Mouse (Mus musculus) frontal cortex, adult 2 months (tissue): ENCODE measurements at regions not wholly inside any gene's neighbourhood (a gene's known extent, or its start where the extent isn't known, plus 50 kb on each side); places are given as distances from the start of the nearest gene placed in this dataset.

Experiments used
- DNase-seq, 2 experiments: peaks; one replicate each; pipeline ENCODE4 v3.0.0; 2022; ENCODE audit warnings: low spot score in 1 of 2; ENCODE audit errors: extremely low spot score in 1 of 2

DNA sequence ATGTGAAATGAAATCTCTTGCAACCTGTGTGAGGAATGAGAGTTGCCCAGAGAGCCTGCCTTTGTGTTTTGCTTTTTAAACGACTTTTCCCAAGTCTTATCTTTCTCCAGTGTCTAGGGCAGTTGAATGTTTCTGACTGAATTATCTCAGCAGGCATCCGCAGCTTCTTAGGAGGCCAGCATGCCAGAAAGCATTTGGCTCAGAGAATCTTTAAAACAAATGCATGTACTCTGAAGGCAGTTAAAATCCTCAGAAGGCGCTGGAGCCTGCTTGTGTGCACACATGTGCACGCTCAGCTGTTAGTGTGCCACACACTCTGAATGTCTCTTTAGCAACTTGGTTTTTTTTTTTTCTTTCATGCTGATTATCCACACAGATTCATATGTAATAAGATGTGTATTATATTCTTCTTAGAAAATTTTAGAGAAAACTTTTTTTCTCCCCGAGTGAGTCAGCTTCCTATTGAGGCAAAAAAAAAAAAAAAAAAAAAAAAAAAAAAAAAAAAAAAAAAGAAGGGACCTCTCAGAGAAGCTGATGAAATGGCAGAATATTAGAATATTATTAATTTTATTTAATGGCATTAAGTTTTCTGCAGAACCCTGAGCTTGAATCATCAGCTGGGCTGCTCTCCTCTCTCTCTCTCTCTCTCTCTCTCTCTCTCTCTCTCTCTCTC, 201.9 kb downstream of the Tmem38b start:
- DNase-seq = peak in 1 of 2 experiments; percentile 18

DNA sequence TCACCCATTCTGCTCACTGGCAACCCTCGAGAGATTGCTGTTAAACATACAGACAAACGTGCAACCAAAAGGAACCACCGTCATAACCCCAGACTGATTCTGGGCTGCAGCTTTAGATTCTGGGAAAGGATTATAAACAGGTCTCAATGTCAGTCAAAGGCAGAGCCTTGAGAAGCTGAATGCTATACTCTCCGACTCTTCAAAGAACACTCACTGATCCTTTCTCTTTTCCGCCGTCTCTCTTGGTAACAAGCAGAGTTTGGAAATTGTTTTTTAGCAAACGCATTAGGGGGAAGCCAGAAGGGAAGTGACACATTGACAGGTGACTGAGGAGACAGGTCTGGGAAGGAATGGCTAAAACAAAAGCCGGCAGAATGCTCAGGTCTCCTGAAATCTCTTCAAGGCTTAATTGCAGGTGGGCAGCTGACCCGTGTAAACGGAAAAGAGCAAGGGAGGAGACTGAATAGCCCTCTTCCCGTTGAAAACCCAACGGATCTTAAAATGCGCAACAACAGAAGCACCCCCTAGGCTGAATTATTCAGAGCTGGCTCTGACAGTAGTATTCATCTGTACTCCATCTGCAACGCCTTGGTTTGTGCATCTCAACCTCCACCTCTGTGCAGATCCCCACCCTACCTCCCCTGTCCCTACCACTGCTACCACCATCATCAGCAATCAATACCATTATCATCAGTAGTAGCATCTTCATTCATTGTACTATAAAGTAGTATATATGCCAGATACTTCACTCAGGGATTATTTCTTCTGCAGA, 219.6 kb downstream of the Tmem38b start:
- no peak for DNase-seq

DNA sequence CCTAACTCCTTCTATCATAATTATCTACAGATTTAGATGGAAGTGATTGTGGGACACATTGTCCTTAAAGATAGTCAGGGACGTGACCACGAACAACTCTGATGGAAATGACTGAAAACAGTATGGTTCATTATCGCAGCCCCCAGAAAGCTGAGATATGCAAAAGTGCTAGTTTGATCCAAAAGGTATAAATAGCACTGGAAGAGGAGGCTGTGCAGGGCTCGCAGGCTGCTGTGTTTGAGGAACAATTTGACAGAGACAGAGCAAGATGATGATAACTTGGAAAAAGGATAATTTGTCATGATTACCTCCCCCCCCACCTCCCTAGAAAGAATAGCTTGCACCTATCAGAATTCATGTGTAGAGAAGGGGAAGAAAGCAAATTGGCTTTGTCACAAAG, 238.5 kb downstream of the Tmem38b start:
- peak; percentile 55 to 63 for DNase-seq

DNA sequence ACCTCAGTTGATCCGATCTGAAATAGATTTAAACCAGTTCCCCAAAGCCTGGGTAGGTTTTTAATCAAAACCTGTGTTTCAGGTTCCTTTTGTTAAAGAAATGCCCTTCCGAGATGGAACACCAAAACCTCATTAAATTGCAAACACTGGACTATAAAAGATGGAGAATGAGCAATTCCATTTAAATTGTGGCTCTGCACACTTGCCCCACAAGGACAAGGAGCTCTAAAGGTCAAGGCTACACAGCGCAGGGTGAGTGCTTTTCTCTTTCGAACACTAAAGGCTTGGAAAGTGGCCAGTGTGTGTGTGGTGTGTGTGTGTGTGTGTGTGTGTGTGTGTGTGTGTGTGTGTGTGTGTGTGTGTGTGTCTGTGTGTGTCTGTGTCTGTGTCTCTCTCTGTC, 246.1 kb downstream of the Tmem38b start:
- DNase-seq = no peak

DNA sequence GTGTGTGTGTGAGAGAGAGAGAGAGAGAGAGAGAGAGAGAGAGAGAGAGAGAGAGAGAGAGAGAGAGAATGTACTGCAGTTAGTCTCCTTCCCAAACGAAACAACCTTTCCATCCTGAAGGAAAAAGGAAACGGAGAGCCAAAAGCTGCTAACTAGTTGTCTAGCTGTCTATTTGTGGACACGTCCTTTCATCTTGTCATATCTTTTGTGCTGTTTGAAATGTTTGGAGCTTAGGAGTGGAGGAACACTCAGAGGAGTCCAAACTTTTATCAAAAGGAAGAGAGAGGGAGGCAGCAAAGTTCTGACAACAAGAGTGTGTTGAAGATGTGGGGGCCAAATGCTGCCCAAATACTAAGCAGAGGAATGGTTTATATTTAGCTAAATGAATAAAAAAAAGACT, 246.6 kb downstream of the Tmem38b start:
- peak in 1 of 2 experiments; percentile 3 for DNase-seq

DNA sequence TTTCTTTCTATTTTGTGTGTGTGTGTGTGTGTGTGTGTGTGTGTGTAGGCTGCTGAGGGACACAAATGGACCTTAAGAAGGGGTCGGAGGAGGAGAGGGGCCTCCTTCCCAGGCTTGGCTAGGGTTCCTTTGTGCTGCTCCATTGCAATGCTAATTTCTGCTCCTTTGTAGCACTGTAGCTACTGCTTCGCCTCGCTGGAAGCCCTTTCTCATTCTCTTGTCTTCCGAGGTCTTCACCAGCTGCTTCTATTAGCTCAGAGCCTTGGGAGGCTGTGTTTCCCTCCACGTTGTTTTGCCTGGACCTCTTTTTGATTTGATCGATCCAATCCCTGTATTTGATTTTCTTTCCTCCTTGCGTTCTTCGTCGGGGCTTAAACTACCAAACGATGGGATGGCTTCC, 247.1 kb downstream of the Tmem38b start:
- peak in 1 of 2 experiments; percentile 4 for DNase-seq

DNA sequence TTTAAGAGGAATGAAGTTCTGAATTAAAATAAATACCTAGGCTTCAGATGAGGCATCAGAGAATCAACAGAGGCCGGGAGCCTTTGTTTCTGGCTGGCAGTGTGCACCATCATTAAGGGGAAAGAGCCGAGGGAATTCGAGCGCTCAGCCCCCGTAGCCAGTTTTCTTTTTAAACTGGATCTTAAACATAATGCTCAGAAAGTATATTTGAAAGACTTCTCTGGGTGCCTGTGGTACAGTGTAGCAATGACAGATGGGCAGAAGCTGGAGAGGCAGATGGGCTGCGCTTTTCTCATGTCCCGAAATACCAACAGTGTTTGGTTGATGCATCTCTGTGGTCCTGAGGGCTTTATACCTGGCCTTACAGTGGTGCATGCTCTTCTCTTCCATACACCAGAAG, 247.6 kb downstream of the Tmem38b start:
- DNase-seq = peak; percentile 46 to 61

DNA sequence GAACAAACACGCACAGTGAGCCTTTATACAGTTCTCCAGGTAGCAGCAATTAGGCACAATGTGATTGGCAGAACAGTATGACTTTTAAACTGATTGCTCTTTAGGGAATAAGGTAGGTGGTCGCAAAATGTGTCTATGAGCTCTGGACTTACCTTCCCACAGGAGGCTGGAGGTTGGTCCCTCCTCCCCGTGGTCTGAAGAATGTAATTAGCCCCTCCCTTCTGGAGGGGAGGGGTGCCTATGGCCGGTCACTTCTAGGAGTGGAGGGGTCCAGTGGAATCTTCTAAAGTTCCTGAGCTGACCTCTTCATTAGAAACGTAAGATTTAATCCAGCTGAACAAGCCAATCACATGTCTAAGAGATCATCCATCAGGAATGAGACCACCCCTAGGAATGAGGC, 248.4 kb downstream of the Tmem38b start:
- DNase-seq = no peak

DNA sequence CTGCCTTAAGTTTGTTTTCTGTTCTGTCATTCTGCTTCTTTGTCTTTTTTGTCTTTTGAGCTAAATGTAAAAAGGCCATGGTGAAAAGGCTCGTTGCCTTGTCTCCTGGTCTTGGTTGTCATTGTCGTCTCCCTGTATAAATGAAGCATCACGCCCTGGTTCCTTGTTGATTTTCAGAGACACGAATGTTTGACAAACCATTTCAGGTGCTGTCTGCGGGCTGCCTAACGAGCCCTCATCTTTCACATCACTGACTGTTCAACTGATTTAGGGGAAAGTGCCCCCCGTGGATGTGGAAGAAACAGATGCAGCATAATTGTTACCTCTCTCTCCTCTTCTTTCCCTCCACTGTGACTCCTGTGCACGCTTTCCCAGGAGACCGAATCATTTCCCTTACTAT, 254.7 kb downstream of the Tmem38b start:
- no peak for DNase-seq

DNA sequence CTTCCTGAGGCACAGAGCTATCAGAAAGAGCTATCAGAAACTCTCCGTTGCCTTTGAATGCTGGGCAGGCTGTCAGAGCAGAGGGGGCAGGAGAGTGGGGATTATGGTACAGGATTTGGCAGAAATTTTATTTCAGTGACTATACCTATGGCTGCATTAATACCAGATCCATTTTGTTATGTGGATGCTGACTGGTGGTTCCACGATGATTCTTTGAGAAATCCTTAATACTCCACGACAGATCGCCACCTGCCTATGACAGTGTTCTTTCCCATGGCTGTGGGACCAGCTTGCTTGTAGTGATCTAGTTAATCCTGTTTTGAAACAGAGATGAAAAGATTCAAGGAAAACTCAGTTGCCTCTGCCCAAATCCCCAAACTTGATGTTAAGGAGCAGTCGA, 255.6 kb downstream of the Tmem38b start:
- DNase-seq = no peak

DNA sequence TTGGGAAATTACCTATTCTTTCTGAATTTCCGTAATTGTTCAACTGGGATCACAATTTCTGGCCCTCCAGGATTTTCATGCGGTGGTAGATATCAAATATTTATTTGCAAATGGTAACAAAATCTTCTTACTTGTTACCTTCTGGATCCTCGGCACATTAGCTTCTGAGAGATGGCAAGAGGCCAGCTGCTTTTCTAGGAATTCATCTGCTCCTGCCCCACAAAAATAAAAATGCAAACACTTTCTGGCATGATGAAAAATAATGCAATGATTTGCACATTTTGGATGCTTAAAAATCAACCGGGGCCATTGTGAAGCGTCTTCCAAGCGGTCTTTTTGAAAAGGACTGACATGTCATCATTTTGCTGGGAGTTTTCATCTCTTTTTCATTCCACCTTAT, 258.9 kb downstream of the Tmem38b start:
- DNase-seq = peak in 1 of 2 experiments; percentile 12

DNA sequence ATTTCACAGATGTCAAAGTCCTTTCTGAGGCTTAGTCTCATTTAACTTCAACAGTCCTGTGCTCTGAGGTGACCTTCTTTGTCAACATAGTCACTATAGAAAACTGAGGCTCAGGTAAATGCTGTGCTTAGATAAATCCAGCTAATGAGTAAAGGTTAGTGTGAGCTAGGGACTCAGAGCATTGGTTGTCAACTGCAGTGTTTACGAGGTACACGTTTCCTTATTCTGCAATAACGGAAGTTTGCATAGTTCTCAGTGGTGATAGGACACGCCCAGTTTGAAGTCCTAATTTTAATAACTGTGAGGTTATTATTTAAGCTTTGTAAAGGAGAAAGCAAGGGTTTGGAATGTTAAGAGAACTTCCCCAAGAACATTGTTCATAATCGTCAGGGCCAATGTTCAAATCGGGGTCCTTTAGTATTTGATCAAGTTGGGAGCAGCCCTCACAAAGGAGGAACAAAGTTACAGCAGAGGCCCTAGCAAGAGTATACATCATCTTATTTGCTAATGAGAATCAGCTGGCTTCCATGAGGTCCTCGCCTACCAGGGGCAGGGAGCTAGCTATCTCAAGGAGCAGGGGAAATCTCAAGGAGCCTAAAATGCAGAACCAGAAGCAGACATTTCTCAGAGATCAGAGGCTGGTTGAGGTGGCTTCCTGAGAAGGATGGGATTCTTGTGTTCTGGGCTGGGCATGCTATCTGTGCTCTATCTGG, 268.6 kb downstream of the Tmem38b start:
- no peak for DNase-seq

DNA sequence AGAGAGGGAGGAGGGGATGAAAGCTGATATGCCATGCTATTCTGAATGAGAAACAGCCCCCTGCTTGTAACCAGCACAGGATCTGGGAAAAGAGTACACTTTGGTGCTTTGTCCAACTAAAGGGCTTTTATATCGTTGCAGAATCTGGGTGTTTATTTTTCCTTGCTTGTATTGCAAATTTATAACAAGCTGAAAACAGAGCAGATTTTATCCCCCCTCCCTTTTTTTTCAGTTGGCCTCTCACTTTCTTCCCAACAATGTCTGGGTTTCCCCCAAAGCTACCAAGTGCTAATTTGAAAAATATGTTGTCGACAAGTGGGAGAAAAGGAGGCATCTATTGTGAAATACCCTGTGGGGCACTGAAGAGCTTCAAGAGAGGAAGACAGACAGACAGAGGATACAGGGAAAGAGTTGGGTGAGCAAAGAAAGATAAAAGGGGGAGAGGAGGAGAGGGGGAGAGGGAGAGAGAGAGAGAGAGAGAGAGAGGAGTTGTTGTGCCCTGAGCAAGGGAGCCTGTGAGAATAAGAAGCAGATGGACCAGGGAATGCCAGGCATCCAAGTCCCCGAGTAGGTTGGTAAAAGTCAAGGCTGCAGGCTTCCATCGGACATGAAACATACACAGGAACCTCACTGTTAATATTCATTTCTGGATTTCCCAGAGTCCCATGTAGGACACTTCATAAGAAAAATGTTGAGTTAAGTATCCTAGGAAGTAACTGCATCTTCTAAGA, 269.5 kb downstream of the Tmem38b start:
- DNase-seq = no peak

DNA sequence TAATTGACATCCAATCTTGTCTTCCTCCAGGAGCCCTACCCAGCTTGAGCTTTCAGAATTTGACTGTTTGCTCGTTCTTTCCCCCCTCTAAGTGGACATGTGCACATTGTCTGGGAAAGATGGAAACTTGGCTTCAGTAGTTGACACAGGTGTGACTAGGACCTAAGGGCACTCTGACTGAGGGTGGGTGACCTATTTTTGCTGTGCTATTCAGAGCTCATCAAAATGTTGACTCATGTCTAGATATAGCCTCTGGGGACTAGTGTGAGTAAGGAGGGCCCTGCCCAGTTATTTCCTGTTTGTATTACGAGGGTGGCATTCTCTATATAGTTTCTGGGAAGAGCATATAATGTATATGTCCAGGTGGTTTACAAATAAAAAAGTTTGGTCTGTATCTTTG, 271.7 kb downstream of the Tmem38b start:
- DNase-seq = no peak

DNA sequence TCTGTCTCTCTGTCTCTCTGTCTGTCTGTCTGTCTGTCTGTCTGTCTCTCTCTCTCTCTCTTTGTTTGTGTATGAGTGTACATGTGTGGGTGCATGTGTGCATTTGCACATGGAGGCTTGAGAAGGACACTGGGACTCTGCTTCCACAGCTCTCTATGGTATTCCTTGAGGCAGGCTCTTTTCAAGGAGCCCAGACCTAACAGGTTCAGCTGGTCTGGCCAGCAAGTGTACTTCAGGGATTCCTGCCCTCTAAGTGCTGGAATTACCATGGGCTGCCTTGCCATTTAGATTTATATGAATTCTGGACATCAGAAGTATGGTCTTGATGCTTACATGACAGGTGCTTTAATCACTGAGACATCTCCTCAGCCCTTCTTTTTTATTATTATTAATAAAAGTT, 274.4 kb downstream of the Tmem38b start:
- no peak for DNase-seq

DNA sequence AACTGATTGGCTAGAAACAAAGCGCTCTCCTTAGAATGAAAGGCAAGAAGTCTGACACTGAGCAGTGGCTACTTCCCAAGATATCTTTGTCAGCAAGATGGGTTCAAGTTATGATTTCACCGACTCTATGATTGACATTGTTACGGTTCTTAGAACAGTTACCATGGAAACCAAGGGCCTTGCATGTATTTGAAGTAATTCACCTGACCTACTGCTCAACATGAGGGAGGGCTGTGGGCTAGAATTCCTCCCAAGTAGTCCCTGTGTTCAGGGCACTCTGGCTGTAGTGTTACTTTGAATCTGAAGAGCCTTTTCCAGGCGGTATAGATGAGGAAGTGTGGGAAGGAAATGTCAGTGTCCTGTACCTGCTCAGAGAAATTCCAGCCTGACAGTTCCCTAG, 281.1 kb downstream of the Tmem38b start:
- DNase-seq = no peak

DNA sequence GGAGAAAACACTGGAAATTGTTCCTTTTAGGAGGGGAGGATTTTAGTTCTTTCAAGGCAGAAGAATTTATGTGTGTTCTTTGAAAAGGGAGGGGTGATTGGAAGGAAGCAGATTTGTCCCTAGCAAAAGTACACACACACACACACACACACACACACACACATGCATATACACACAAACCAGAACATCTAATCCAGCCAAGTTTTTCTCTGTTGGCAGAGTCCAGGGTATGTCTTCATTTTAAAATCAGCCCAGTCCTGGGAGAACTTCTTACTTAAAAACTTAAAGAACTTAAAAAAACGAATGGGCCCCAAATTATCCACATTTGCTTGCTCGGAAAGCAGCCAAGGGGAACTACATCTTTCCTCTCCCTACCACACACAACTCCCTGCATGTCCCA, 290.5 kb downstream of the Tmem38b start:
- DNase-seq = no peak

DNA sequence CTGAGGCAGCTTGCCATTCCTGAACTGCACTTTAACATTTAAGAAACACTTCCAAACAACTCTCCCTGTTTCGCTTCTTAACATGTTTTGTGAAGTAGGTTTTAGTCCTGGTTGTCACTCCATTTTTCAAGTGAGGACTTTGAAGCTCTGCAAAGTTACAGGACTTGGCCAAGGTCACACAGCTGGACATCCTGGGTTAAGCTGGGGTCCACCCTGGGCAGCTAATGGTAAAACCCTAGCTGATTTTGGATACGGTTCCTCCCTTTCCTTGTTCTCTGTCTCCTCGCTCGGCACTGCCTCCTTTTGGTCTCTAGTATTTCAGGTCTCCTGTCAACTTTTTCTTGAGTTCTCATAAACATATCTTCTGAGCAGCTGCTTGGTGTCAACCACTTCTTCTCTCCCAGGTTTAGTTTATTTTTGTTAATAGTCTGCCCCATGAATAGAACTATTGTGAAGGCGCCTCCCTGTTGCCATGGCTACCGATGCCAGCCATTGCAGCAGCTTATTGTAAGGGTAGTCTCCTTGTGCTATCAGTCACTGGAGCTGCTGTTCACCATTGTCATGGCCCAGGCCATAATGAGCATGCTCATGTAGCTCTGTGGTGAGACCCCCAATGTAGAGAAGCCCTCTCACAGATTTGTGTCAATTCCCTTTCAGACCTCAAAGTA, 292.5 kb downstream of the Tmem38b start:
- DNase-seq = peak; percentile 6 to 25

DNA sequence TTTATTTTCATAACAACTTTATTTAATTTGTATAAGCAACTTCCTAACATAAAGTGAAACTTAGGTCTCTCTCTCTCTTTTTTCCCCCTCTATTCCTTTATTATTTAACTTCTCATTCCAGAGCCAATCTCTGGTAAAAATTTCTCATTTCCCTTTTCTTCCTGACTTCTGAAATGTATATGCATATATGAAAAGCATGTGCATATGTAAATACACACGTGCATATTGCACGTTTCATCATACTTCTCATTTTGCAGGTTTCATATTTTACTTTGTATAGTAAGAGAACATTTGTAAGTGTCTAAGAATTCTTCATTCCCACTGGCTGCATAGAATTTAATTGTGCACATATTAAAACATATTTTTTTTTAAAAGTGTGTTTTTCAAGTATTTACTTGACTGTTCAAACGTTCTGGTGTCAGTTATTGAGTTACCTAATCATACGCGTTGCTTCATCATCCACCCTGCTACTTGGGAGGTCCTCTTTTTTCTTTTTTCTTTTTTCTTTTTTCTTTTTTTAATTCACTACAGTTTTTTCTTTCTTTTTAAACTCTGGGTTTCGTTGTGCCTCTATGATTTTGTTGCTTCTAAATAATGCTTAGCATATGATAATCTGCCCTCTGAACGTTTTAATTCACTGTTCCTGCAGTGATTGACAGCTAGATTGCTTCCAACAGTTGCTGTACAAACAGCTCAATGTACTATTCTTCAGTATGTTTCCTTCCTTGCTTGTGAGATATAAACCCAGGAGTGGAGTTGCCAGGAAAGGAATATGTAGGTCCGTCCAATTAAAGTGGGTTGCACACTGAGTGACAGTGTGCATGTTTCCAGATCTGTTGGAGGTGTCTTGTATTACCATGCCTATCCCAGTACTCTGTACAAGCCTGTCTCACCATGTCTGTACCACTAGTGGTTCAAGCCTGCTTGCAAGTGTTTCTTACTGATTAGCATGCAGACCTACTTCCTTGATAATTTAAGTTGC, 303.2 kb downstream of the Tmem38b start:
- no peak for DNase-seq
